Mouse (Mus musculus) stomach, postnatal 0 days (tissue): Measurements from ENCODE around the gene Mrm1. TPM values are rescaled to one million over a fixed set of nuclear protein-coding genes. Genes with fewer than 3 reads are reported as not detected.
A peak's percentile ranks its signal among the peaks of the same experiment; 100 is the strongest.

ENCODE experiments used
- ATAC-seq: fragments of 200-750 bp; cut with Nextera tagmentation; 2 replicates; pipeline ENCODE4 v1.8.0; 2017; ENCODE audit not compliant: low FRiP score, low TSS enrichment
- DNase-seq: peaks from one replicate; pipeline ENCODE4 v3.0.0-alpha.2; 2016; ENCODE audit warnings: low spot score
- H3K27ac ChIP-seq: fragments of 300-500 bp; sonication (generic); replicated peaks from 2 replicates; pipeline ENCODE4 v1.5.1; 2014; ENCODE audit warnings: mild to moderate bottlenecking, control low read depth
- H3K27me3 ChIP-seq: fragments of 300-500 bp; sonication (generic); 2 replicates; pipeline ENCODE4 v1.6.1; 2014; ENCODE audit warnings: low read length; ENCODE audit not compliant: control insufficient read depth, insufficient read depth
- H3K36me3 ChIP-seq: fragments of 300-500 bp; sonication (generic); 2 replicates; pipeline ENCODE4 v1.6.1; 2014; ENCODE audit warnings: low read length, mixed read lengths; ENCODE audit not compliant: control insufficient read depth, insufficient read depth
- H3K4me1 ChIP-seq: fragments of 300-500 bp; sonication (generic); replicated peaks from 2 replicates; pipeline ENCODE4 v1.6.1; 2014; ENCODE audit warnings: antibody characterized with exemption; ENCODE audit not compliant: control insufficient read depth, insufficient read depth
- H3K4me2 ChIP-seq: fragments of 300-500 bp; sonication (generic); replicated peaks from 2 replicates; pipeline ENCODE4 v1.6.1; 2014; ENCODE audit warnings: low read depth, mild to moderate bottlenecking, control low read depth, moderate library complexity
- H3K4me3 ChIP-seq: fragments of 300-500 bp; sonication (generic); 2 replicates; pipeline ENCODE4 v1.5.1; 2014; ENCODE audit warnings: low read depth, low read length, control low read depth
- H3K9ac ChIP-seq: fragments of 300-500 bp; sonication (generic); 2 replicates; pipeline ENCODE4 v1.6.1; 2014; ENCODE audit warnings: mild to moderate bottlenecking, low read length, control low read depth, mixed read lengths
- H3K9me3 ChIP-seq: fragments of 300-500 bp; sonication (generic); 2 replicates; pipeline ENCODE4 v1.6.1; 2016; ENCODE audit warnings: low read length; ENCODE audit not compliant: control insufficient read depth
- CTCF ChIP-seq: IDR thresholded peaks from 2 replicates; pipeline ENCODE4 v1.5.1; 2016; ENCODE audit warnings: antibody characterized with exemption, low read depth, mild to moderate bottlenecking, moderate library complexity
- EP300 ChIP-seq: optimal IDR thresholded peaks from 2 replicates; pipeline ENCODE3; 2016; ENCODE audit warnings: antibody characterized with exemption
- WGBS: fragments of 180-500 bp; shearing (Covaris S2); extraction: QIAGEN DNeasy Blood & Tissue Kit; methylation state at CpG from one replicate; pipeline ENCODE4 v1.1.7; 2014; 5-methylcytosine and 5-hydroxymethylcytosine counted together
- polyA plus RNA-seq: library from polyadenylated mRNA; unstranded; fragments of >200 nt; fragmentation: Nextera tagmentation; extraction: Ambion mirVana; gene quantifications from 2 replicates; pipeline ENCODE4 v1.2.1, GENCODE M21; 2015

Mrm1 gene
- 9.0 and 10.3 TPM in 2 replicates for polyA plus RNA-seq

GRCm38 (mm10) chr11:84818961-84819692 is at the start of gene Mrm1:
Gene Mrm1 (minus strand): TSS chr11:84819515.
- no peaks in the 10 kb centered on the region for H3K27me3 ChIP-seq
- peak within 1 kb of the TSS; percentile 100 for H3K4me2 ChIP-seq
- TF ChIP-seq CTCF = peak; percentile 96
- no peak for TF ChIP-seq EP300
- peak within 1 kb of the TSS; percentile 95 for H3K27ac ChIP-seq
- H3K9me3 ChIP-seq = no peaks in the 10 kb centered on the region
- H3K36me3 ChIP-seq = no peaks in the 10 kb centered on the region
- peak within 1 kb of the TSS; percentile 78 for H3K9ac ChIP-seq
- no peaks in the 10 kb centered on the region; the same call in 1 of the 2 replicates for H3K4me1 ChIP-seq
- DNase-seq (peak; percentile 97), ATAC-seq (peak; percentile 93)
- peak within 1 kb of the TSS; percentile 73 for H3K4me3 ChIP-seq
- under 1% methylated on average over 49 of the region's 55 CpGs for WGBS

- H3K27me3 ChIP-seq = no peaks in the 10 kb centered on the region
- H3K9me3 ChIP-seq = no peaks in the 10 kb centered on the region
- peak overlapping the region; percentile 91 for H3K4me3 ChIP-seq
- H3K4me1 ChIP-seq = no peaks in the 10 kb centered on the region
- WGBS = 6% methylated on average over 7 of the region's 7 CpGs
- H3K9ac ChIP-seq = peak overlapping the region; percentile 97
- TF ChIP-seq CTCF (no peak), EP300 (no peak)
- H3K27ac ChIP-seq = peak overlapping the region; percentile 98
- H3K36me3 ChIP-seq = no peaks in the 10 kb centered on the region
- no peak for ATAC-seq
- DNase-seq = no peak
- peak overlapping the region; percentile 88 for H3K4me2 ChIP-seq
Observed at GRCm38 (mm10) chr11:84868786-84869259, 49.5 kb upstream of the Mrm1 start.

GRCm38 (mm10) chr11:84867586-84867985 is 48.3 kb upstream of the Mrm1 start:
- Histone ChIP-seq H3K9me3 (no peaks in the 10 kb centered on the region), H3K4me1 (no peaks in the 10 kb centered on the region), H3K36me3 (no peaks in the 10 kb centered on the region), H3K4me3 (no peak overlapping the region), H3K27ac (no peak overlapping the region), H3K9ac (no peak overlapping the region), H3K4me2 (no peak overlapping the region), H3K27me3 (no peaks in the 10 kb centered on the region)
- TF ChIP-seq EP300 (no peak), CTCF (no peak)
- WGBS = 63% methylated on average over 2 of the region's 2 CpGs
- no peak for ATAC-seq
- DNase-seq = no peak

GRCm38 (mm10) chr11:84865268-84865667 is 46.0 kb upstream of the Mrm1 start:
- Histone ChIP-seq H3K4me2 (no peak overlapping the region), H3K9me3 (no peaks in the 10 kb centered on the region), H3K4me1 (no peaks in the 10 kb centered on the region), H3K36me3 (0 out of 2 replicates have a peak, but pooled peaks cover 2% of the 10 kb centered on the region), H3K4me3 (no peak overlapping the region), H3K27me3 (no peaks in the 10 kb centered on the region), H3K9ac (no peak overlapping the region), H3K27ac (no peak overlapping the region)
- TF ChIP-seq CTCF = no peak
- TF ChIP-seq EP300 = no peak
- DNase-seq (no peak), ATAC-seq (no peak)
- 44% methylated on average over 2 of the region's 2 CpGs for WGBS

- H3K27ac ChIP-seq = no peak overlapping the region
- H3K4me3 ChIP-seq = no peak overlapping the region
- H3K4me2 ChIP-seq = no peak overlapping the region
- H3K4me1 ChIP-seq = no peaks in the 10 kb centered on the region
- H3K9me3 ChIP-seq = no peaks in the 10 kb centered on the region
- TF ChIP-seq EP300 = no peak
- no peak for TF ChIP-seq CTCF
- H3K36me3 ChIP-seq = peaks cover 17% of the 10 kb centered on the region
- ATAC-seq = no peak
- DNase-seq = no peak
- WGBS = 84% methylated on average over 6 of the region's 6 CpGs
- no peak overlapping the region for H3K9ac ChIP-seq
- H3K27me3 ChIP-seq = no peaks in the 10 kb centered on the region
Observed at GRCm38 (mm10) chr11:84855285-84855684, 36.0 kb upstream of the Mrm1 start.

GRCm38 (mm10) chr11:84847475-84848090 is 28.3 kb upstream of the Mrm1 start:
- H3K9me3 ChIP-seq = no peaks in the 10 kb centered on the region
- H3K27me3 ChIP-seq = no peaks in the 10 kb centered on the region
- H3K9ac ChIP-seq = no peak overlapping the region
- no peak for TF ChIP-seq CTCF
- no peak for TF ChIP-seq EP300
- ATAC-seq = no peak
- no peak for DNase-seq
- H3K4me3 ChIP-seq = no peak overlapping the region
- H3K4me2 ChIP-seq = no peak overlapping the region
- H3K36me3 ChIP-seq = peaks cover 8% of the 10 kb centered on the region
- no peaks in the 10 kb centered on the region for H3K4me1 ChIP-seq
- no peak overlapping the region for H3K27ac ChIP-seq
- whole genome bisulfite sequencing = 64% methylated on average over 7 of the region's 7 CpGs
